Mouse (Mus musculus) urinary bladder, postnatal 36 days (tissue): ENCODE measurements around the gene Tmem95.

Experiments used
- DNase-seq, 2 experiments: peaks; one replicate each; pipeline ENCODE4 v3.0.0; 2022; ENCODE audit warnings: low spot score in 2 of 2, mixed read lengths in 1 of 2

The Tmem95 gene

DNA sequence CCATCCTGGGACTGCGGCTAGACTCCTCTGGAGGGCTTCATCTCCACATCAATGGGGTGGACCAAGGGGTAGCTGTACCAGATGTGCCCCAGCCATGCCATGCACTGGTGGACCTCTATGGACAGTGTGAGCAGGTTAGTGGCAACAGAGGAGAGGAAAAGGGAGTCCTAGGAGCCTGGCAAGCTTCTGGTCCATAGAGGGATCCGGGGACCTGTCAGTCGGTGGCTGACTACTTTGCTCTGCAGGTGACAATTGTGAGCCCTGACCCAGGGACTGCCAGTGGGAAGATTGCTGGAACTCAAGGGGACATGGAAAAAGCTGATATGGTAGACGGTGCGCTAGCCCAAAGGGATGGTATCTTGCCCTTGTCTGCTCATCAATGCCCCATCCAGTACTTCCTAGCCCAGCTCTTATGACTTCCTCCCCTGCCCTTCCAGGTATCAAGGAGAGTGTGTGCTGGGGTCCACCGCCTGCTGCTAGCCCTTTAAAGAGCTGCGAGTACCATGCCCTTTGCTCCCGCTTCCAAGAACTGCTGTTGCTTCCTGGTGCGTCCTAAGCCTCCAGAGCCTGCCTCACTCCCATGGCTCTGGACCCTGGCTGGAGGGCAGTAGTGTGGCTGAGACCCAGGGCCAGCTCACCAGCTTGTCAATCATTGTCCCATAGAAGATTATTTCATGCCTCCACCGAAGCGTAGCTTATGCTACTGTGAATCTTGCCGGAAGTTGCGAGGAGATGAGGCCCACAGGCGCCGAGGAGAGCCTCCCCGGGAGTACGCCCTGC lies 33.2 kb upstream of the Tmem95 start:
- no peak for DNase-seq

DNA sequence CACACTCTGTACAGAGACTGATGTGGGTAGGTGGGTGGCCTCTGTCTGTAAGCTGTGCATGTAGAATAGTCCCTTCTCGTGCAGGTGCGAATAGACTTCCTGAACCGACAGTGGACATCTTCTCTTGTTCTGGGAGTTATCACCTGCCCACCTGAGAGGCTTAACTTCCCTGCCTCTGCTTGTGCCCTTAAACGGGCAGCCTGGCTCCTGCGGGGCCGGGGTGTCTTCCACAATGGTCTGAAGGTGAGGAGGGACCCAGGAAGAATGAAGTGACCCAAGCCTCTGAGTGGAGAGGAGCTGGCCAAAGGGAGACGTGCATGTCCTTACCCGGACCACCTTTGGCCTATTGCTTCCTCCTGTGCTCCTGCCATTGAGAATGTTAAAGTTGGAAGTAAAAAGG lies 32.4 kb upstream of the Tmem95 start:
- DNase-seq: no peak

DNA sequence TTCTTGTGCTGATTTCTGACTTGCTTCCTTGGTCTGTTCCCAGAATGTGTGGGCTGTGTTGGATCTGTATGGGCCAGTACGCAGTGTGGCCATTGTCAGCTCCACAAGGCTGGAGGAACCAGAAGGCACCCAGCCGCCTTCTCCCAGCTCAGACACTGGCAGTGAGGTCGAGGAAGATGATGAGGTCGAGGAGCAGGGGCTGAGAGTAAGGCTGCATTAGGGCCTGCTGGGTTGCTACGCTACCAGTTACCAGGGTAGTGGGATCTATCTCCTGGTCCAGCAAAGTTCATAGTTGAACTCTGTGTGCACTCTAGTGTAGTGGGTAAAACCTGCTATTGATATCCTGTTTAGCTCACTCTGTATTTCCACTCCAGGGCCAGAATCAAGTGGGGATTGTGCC lies 31.4 kb upstream of the Tmem95 start:
- no peak for DNase-seq

DNA sequence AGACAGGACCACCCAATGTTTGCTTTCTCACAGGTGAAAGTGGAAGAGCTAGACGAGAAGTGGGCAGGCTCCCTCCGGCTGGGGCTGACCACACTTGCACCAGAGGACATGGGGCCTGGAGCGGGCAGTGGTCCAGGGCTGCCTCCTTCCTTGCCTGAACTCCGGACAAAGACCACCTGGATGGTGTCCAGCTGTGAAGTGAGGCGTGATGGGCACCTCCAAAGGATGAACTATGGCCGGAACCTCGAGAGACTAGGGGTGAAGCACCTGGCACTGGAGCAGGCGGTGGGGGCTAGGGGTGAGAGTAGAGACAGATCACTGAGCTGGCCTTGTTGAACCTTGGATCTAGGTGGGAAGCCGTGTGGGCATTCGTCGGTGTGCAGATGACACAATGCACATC lies 30.8 kb upstream of the Tmem95 start:
- DNase-seq: no peak

DNA sequence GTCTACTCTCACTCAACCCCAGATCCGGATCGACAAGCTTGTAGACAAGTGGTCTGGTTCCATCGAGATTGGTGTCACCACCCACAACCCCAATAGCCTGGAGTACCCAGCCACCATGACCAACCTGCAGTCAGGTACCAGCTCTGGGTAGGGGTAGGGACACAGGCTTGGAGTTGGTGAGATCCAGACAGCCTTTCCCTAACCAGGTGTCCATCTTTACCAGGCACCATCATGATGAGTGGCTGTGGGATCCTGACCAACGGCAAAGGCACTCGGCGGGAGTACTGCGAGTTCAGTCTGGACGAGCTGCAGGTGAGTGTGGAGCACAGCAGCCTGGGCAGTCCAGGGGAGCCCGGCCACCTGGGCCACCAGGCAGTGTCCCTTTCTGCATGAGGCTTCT lies 26.5 kb upstream of the Tmem95 start:
- no peak for DNase-seq

DNA sequence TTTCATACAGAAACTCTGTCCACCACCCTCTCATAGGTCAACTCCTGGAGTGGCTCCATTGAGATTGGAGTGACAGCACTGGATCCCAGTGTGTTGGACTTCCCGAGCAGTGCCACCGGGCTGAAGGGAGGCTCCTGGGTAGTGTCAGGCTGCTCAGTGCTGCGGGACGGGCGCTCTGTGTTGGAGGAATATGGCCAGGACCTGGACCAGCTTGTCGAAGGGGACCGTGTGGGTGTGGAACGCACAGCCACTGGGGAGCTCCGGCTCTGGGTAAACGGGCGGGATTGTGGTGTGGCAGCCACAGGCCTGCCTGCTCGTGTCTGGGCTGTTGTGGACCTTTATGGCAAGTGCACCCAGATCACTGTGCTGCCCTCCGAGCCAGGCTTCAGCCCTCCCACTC lies 25.2 kb upstream of the Tmem95 start:
- DNase-seq: no peak

DNA sequence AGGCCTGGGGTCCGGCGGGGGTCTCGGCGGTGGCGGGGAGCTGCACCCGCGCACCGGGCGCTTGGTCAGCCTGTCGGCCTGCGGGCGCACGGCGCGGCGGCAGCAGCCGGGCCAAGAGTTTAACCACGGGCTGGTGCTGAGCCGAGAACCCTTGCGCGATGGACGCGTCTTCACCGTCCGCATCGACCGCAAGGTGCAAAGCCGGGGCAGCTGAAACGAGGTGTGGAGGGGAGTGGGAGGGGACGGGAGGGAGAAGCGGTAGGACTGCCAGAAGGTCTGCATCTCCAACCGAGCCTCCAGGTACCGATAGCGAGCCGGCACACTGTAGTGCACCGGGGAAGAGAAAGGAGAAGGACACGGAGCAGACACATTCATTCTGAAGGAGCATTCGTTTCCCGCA lies 24.2 kb upstream of the Tmem95 start:
- no peak for DNase-seq

DNA sequence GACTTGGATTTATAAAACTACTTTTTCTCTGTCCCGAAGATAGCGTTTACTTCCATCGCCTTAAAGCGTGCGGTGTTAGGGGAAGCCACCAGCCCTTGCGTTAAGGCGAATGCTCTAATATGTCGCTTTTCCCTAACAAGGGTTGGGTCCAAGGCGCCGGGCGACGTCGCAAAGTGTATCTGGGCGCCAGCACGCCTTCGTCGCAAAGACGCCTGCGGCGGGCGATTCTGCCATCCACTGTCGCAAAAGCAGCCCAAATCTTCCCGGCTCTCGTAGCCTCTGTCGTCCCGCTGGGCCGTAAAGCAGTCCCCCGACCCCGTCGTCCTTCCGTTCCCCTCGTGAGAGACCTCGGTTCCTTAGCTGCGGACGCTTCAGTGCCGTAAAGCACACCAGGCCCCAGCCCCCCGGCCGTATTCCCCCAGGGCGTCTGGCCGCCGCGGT lies 23.6 kb upstream of the Tmem95 start:
- peak; percentile 87 to 95 for DNase-seq

DNA sequence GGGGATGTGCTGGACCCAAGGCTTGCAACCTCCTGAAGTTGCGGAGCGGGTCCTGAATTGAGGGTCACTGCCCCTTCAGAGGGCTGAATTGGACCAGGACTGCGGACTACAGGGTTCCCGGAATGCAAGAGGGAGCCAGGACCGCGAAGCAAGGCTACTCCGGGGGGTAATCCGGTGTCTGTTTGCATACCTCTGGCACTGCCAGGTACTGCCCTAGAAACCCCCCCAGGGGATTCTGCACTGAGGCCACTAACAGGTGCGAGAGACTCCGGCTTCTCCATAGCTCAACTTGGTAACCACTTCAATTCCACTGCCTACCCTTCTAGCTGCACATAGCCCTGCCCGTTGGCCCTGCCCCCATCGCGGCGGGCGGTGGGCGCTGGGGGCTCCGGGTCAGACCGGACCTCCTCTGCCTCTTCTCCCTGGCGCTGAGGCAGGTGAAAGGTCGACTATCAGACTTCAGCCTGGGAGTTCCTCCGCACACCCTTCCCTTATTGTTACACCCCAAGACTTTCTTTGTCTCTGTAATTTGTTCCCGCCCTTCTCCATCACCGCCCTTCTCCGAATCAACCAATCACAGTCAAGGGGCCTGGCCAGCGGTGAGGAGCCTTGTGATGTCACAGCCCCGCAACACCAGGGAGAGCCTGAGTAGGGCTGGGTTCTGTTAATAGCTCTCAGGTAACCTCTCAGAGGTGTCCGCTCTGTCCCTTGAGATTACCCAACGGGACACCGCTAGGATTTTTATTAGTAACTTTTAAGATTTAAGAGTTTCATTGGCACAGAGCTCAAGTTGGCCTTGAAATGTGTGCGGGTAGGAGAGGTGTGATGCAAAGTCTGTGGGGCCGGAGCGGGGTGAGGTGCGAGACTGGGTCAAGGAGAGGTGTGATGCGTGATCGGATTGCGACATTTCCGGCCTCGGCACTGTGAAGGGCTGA lies 22.9 kb upstream of the Tmem95 start, which contains the start of the genes 2810408A11Rik and Neurl4:
TSS of gene 2810408A11Rik (minus strand) at position 517 of the 935 bp plus-strand sequence.
TSS of gene Neurl4 (plus strand) at position 602 of the 935 bp plus-strand sequence.
- DNase-seq: peak; percentile 84 to 91

DNA sequence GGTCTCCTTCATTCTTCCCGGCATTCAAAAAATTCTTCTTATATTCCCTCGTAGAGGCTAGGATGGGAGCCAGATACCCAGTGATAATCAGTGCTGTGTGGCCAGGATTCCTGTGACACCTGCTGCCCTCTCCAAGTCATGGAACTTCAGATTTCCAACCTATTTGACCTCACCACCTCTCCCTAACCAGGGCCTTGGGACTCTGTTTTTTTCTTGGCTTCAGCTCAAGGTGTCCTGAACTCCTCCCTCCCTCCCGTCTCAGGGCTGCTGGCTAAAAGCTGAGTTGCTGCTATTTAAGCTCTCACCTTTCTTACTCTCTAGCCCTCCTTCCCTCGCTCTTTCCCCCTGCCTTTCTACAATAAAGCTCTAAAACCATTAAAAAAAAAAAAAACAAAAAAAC lies 22.1 kb upstream of the Tmem95 start:
- no peak for DNase-seq

DNA sequence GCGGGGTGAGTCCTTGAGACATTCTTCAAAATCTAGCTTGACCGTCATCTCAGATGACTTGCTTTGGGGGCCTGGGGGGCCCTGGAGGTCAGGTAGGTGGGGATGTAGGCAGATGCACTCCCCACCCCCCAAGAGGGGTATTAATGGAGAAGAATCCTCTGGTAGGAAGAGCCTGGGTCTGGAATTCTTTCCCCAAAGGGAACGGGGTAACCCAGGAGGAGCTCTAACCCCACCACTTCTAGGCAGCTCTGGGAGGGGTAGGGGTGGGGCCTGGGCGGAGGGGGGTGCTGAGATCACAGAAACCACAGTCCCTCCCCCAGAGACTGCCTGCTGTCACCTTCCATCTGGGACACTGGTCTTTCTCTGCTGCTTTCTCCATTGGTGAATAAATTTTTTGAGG lies 17.5 kb upstream of the Tmem95 start, which contains the start of gene Acap1:
TSS of gene Acap1 (minus strand) at position 249 of the 400 bp plus-strand sequence.
- DNase-seq: no peak

DNA sequence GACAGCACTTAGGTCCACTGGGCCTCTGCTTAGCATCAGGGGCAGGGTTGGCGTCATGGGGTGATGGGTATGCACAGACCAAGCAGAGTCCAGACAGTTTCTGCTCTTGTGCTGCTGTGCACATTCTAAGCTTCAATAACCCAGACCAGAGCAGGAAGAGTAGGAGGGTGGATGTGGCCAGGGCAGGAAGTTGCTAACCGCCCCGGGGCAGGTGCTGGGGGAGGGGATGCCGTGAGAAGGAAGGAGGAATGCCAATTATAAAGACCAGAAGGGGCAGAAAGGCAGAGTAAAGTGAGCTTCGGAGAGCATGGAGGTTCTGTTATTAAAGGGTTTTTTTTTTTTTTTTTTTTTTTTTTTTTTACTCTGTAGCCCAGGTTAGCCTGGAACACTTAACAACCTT lies 16.9 kb upstream of the Tmem95 start:
- DNase-seq: no peak

DNA sequence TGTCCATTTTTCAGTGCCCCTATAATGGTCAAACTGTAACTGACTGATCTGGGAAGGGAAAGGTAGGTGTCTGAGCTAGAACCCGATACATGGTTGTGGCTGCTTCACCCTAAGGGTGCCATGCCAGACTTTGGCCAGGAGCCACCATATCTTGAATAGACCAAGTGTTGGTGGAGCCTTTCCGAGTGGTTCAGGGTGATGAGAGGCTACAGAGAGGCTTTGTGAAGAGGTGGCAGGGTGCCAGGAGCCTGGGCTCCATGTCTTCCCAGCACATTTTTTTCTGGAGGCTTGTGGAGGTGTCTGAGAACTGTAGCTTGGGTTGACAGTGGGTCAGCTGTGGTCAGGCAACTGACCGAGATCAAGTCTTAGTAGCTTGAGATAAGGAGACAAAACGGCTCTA lies 13.7 kb upstream of the Tmem95 start:
- DNase-seq: no peak

DNA sequence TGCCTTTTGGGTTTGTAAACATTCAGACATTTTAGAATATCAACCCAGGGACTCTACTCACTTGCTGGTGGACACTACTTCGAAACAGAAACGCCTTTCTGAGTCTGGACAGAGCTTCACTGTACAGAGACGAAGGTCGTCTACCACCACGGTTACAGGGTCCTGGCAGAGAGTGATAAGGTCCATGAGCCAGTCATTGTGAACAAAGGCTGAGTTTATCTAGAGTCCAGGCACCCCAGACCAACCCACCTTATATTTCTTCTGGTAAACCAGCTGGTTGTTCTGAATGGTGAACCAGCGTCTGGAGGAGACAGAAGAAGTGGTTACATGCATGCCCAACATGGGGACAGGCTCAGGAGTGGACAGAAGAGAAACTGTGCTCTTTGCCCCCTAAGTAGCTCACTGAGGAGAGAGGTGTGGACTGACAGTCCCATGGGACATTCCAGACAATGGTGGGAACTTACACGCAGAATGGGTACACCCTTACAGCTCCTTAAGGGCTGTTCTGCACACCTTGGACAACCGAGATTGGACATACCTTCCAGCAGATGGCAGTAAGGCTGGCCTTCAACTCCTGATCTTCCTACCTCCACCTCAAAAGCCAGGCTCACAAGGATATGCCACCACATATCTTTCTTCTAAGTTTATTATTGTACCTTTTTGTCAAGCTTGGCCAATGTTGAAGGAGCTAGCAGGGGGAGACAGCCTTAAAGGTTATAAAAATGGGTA lies 9.3 kb upstream of the Tmem95 start:
- DNase-seq: no peak

DNA sequence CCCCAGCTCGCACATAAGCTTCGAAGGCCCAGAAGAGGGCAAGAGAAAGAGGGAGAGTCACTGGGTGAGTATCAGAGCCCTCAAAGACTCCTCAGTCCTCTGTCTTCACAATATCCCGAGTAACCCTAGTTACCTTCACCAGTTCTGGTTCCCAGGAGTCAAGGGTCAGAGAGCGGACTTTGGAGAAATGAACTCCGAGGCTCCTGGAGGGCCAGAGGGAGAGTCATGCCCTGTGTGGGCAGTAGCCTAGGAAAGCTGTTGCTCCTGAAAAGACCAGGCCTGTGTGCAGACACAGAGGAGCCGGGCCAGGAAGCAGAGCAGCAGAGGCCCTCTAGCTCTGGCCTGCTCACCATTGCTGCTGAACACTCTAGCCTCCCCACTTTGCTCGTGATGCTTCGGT lies 6.8 kb upstream of the Tmem95 start:
- DNase-seq: no peak

DNA sequence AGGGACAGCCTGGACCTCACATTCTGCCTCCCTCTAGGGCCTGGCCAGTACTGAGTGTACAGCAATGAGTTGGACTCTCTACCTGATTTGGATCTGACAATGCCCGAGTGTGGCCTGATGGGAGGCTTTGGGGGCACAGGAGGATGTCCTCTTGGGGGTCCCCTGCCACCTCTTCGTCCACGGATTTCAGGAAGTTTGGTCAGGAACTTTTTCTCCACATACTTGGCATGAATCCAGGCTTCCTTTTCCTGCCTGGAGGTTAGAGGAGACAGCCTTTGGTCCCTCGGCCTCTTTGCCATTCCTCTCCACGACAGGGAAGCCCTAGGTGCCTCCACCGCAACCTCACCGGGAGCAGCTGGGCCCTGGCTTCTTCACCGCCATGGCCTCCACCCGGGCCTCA lies 6.4 kb upstream of the Tmem95 start:
- no peak for DNase-seq

DNA sequence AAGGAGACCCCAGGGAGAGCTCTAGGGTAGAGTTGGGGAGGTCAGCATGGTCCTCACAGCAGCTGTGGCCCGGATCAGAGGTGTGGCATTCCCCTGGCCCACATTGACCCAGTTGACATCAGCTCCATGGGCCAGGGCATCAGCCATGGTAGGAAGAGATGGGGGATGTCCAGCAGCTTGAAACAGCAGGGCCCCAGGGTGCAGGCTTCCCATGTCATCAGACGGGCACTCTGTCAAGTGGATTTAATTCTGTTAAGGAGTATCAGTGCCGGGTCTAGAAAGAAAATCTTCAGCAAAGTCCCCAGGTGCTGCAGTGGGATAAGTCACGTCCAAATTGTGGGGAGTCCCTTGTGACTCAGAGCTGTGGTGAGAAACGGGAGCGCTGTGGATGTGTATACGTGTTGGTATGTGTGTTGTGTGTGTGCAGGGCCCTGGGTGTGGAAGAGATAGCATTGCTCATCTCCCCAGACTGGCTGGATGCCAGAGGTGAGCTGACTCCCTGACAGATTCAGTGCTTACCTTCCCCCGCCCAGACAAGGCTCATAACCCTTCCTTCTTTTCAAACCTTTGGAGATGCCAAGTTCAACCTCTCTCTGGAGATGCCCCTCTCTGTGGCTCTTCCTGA lies 5.8 kb upstream of the Tmem95 start:
- no peak for DNase-seq

DNA sequence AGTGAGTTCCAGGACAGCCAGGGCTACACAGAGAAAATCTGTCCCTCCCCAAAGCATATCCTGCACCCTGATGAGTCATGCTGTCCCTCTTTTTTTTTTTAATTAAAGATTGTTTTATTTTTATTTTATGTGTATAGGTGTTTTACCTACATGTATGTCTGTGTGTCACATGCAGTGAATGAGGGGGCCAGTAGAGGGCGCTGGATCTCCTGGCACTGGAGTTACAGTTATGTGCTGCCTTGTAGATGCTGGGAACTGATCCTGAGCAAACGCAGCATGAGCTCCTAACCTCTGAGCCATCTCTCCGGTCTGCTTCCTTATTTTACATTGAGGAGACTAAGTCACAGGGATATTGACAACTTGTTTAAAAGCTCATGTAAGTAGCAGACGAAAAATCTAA lies 5.2 kb upstream of the Tmem95 start:
- DNase-seq: no peak

DNA sequence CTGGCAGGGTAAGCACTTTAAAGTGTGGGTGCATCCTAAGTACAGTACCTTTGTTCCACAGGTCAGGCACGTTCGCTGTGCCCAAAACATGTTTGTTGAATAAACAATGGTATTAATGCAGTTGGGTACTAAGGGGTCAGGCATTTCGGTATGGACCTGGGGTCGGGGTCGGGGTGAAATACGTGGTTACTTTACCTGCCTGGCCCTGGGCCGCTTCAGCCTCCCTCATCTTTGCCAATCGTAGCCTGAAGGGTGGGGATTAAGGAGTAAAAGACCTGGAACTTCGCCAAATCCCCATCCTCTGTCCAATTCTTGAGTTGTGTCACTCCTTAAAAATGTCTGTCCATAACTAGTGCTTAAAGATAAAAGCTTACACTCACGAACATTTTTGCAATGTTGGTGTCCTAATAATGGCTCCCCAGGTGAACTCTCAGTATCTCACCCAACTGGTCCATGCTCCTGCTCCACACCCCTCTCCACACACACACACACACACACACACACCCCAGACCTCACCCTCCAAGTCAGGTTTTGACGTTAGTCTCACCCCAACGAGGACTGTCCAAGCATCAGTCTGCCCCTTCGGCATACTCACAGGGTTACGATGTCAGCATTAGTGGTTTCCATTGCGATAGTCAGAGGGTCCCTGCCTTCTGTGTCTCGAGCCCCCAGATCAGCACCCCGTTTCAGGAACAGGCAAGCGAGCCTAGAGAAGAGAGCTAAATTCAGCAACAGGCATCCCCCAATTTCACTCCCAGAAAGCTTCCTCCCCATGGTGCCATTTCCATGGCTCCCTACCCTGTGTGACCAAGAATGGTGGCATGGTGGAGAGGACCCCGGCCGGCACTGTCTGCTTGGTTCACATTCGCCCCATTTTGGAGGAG lies 4.2 kb upstream of the Tmem95 start:
- no peak for DNase-seq

DNA sequence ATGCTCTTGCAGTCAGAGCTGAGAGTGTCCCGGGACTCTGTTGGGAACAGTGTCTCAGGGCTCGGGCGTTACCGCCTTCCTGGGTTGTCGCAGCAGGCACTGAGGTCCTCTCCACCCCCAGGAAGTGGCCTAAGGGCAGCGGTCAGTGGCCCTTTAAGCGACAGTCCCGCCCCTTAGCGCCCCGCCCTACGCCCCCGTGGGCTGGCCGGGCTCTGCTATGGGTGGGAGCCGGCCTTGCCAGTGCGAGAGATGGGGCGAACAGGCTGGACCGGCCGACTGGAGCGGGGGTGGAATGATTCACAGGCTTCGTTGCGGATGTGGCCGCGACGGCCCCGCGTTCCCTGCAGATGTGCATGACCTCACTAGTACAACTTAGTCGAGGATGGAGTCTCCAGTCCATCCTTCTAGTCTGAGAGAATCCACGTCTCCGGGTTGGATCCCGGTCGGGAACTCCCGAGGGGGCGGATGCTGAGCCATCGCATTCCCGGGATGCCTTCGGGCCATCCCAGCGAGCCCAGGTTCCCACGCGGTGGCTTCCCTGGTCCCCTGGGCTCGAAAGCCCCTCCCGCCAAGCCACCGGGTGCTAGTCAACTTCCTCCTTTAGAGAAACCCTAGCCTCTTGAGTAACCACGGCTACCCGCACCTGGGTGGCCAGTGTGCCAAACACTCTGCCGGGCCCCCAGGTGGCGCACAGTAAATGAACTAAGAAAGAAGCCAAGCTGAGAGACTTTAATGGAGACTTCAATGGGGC lies 3.2 kb upstream of the Tmem95 start, which contains the start of gene Kctd11:
TSS of gene Kctd11 (minus strand) at position 554 of the 751 bp plus-strand sequence.
- peak; percentile 92 to 95 for DNase-seq
